Mouse (Mus musculus) brain, embryonic 14.5 days (tissue): ENCODE measurements around the gene Schip1.

ENCODE experiments used
- CTCF ChIP-seq: fragments of 200-500 bp; IDR thresholded peaks from 2 replicates; pipeline ENCODE4 v1.5.1; 2012; ENCODE audit warnings: inconsistent platforms, mild to moderate bottlenecking, moderate library complexity, borderline replicate concordance; ENCODE audit not compliant: insufficient read depth, insufficient read length; ENCODE audit errors: extremely low read depth
- POLR2A ChIP-seq: fragments of 200-500 bp; IDR thresholded peaks from 2 replicates; pipeline ENCODE4 v1.6.1; 2012; ENCODE audit warnings: mild to moderate bottlenecking, inconsistent platforms, borderline replicate concordance; ENCODE audit not compliant: poor library complexity, insufficient read depth, insufficient read length, severe bottlenecking; ENCODE audit errors: extremely low read depth

- TF ChIP-seq CTCF (no peak), POLR2A (no peak)
Observed at GRCm38 (mm10) chr3:68650251-68650650, 585.6 kb downstream of the Schip1 start.
